Mouse (Mus musculus) R1 (cell line): ENCODE data around the gene Frmd8.

Experiments
- DNase-seq: peaks from one replicate; pipeline ENCODE4 v3.0.0-alpha.2; 2018; ENCODE audit warnings: low read depth, low spot score

Frmd8 gene

GRCm38 (mm10) chr19:5808955-5809711, 65.9 kb downstream of the Frmd8 start:
- DNase-seq, result no peak

GRCm38 (mm10) chr19:5807740-5808139, 67.3 kb downstream of the Frmd8 start:
- no peak for DNase-seq

- no peak for DNase-seq
Observed at GRCm38 (mm10) chr19:5806809-5807205, 68.3 kb downstream of the Frmd8 start.

GRCm38 (mm10) chr19:5806051-5806808, 68.8 kb downstream of the Frmd8 start:
- peak; percentile 93 for DNase-seq

- no peak for DNase-seq
Observed at GRCm38 (mm10) chr19:5804371-5804899, 70.6 kb downstream of the Frmd8 start.

GRCm38 (mm10) chr19:5803881-5804279, 71.2 kb downstream of the Frmd8 start:
- DNase-seq, result no peak

- peak; percentile 99 for DNase-seq
Observed at GRCm38 (mm10) chr19:5803041-5803880, 71.8 kb downstream of the Frmd8 start.

GRCm38 (mm10) chr19:5802787-5803040, 72.4 kb downstream of the Frmd8 start:
- no peak for DNase-seq

- DNase-seq, result peak; percentile 94
Observed at GRCm38 (mm10) chr19:5802011-5802786, 72.9 kb downstream of the Frmd8 start.

- DNase-seq, result no peak
Observed at GRCm38 (mm10) chr19:5801432-5801964, 73.6 kb downstream of the Frmd8 start.

GRCm38 (mm10) chr19:5800632-5801431, 74.2 kb downstream of the Frmd8 start:
- DNase-seq, result peak; percentile 50

- DNase-seq, result no peak
Observed at GRCm38 (mm10) chr19:5800350-5800631, 74.8 kb downstream of the Frmd8 start.
